Comparison of ENCODE assay signal across 21 mouse cellular contexts in the genomic region with DNA sequence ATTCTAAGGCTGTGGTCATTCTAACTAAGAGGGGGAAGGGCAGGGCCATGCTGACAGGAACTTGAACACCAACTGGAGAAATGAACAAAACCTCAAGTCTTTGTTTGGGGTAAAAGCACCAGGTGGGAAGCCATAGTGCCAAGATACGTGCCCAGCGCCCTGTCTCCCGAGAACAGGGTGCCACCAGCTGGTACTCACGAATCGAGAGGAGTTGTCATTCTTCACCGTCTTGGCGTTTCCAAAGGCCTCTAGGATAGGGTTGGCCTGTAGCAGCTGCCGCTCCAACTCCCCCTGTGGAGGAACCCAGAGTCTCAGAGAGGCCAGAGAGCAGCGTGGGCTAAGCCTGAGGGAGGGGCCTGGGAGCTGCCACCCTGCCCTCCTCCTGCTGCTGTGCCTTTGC. TPM values are rescaled to one million over a fixed set of nuclear protein-coding genes. Genes with fewer than 3 reads are reported as not detected.
"Had no signal": no experiment of that assay in that cellular context is flagged by ENCODE, and none has a peak within 500 bp of the region (broad histone marks: within the 10 kb centered on the region; RNA-seq: fewer than 3 reads in every experiment).

No protein-coding gene starts in this region.

- H3K9ac ChIP-seq: kidney, embryonic 15.5 days; limb, embryonic 13.5 days; liver, embryonic 12.5 days; liver, embryonic 15.5 days; lung, embryonic 15.5 days; midbrain, embryonic 15.5 days; neural tube, embryonic 13.5 days had no signal

- H3K4me1 ChIP-seq: liver, embryonic 15.5 days; midbrain, embryonic 15.5 days had no signal

- DNase-seq: kidney, adult 2 months; kidney, postnatal 10 days; kidney, postnatal 36 days; liver; lung, adult 18-20 months; lung, postnatal 10 days; lung, postnatal 36 days; retina, postnatal 1 day; right cerebral cortex, postnatal 25 days; thymus, postnatal 25 days had no signal

- H3K27me3 ChIP-seq: kidney, embryonic 15.5 days; limb, embryonic 13.5 days; liver, embryonic 12.5 days; liver, embryonic 15.5 days; lung, embryonic 15.5 days; megakaryocyte, embryonic 14.5 days; midbrain, embryonic 15.5 days; neural tube, embryonic 13.5 days had no signal

- H3K27ac ChIP-seq: kidney, embryonic 15.5 days; limb, embryonic 13.5 days; liver, embryonic 12.5 days; liver, embryonic 15.5 days; lung, embryonic 15.5 days; midbrain, embryonic 10.5 days; midbrain, embryonic 15.5 days; neural tube, embryonic 13.5 days had no signal

- H3K9me3 ChIP-seq: kidney, embryonic 15.5 days; limb, embryonic 13.5 days; liver, embryonic 12.5 days; liver, embryonic 15.5 days; lung, embryonic 15.5 days; megakaryocyte, embryonic 14.5 days; midbrain, embryonic 10.5 days; midbrain, embryonic 15.5 days; neural tube, embryonic 13.5 days had no signal

- H3K4me3 ChIP-seq: kidney, embryonic 15.5 days; limb, embryonic 13.5 days; liver, embryonic 12.5 days; liver, embryonic 15.5 days; lung, embryonic 15.5 days; megakaryocyte, embryonic 14.5 days; midbrain, embryonic 10.5 days; midbrain, embryonic 15.5 days; neural tube, embryonic 13.5 days had no signal

- ATAC-seq: intestine, postnatal 0 days; liver, embryonic 12.5 days; midbrain, embryonic 15.5 days had no signal

- H3K4me2 ChIP-seq: kidney, embryonic 15.5 days; limb, embryonic 13.5 days; liver, embryonic 12.5 days; liver, embryonic 15.5 days; lung, embryonic 15.5 days; midbrain, embryonic 15.5 days; neural tube, embryonic 13.5 days had no signal

- H3K36me3 ChIP-seq: midbrain, embryonic 15.5 days had no signal

RNA-seq across cellular contexts. Expression of gene Apol8, which starts 35.3 kb away (rescaled TPM):
- polyA plus RNA-seq: intestine, postnatal 0 days; limb, embryonic 13.5 days; lung, embryonic 15.5 days; neural tube, embryonic 13.5 days; thymus, postnatal 0 days had no signal
